Mouse (Mus musculus): ENCODE measurements around the gene Serac1. TPM values are rescaled to one million over a fixed set of nuclear protein-coding genes. Genes with fewer than 3 reads are reported as not detected.
"Not testable (repeated sequence)": the region's sequence is repeated elsewhere in the genome, so short reads cannot be mapped to it uniquely, and the experiment has no call there.

The Serac1 gene
- polyA plus RNA-seq, 1 experiment from 2014 or later: 4.8 TPM

DNA sequence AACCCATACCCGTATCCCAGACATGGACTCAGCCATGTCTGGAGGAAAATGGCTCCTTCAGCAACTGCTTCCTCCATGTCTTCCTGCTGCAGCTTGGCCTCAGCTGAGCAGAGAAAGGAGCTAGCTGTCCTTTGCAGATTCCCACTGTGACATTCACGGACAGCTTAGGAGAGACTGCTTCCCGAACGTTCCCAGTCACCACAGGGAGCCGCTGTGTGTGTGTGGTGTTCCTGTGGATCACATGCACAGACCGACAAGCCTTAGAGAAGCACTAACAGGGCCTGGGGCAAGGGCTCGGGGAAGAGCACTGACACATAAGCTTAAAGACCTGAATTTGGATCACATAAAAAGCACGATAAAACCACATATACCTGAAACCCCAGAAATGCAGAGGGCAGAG lies 43.9 kb downstream of the Serac1 start:
- TF ChIP-seq CTCF (IDR thresholded peaks at IDR 0.05; ENCODE audit: low read depth): no peak
- DNase-seq (no peak), ATAC-seq (ENCODE audit: insufficient read depth) (no peak)
- Histone ChIP-seq H3K9me3 (ENCODE audit: low read depth, low read length) (no peaks in the 10 kb centered on the region), H3K4me1 (ENCODE audit: insufficient read depth) (no peaks in the 10 kb centered on the region), H3K27me3 (ENCODE audit: insufficient read depth, low read length) (no peaks in the 10 kb centered on the region), H3K27ac (ENCODE audit: low read depth) (no peak overlapping the region), H3K36me3 (ENCODE audit: insufficient read depth) (no peaks in the 10 kb centered on the region), H3K9ac (no peak overlapping the region), H3K4me2 (no peak overlapping the region), H3K4me3 (ENCODE audit: low read depth, low read length) (no peak overlapping the region)
- 55% methylated on average over 8 of the region's 8 CpGs for WGBS

- 80% methylated on average over 7 of the region's 7 CpGs for WGBS
Observed at GRCm38 (mm10) chr17:6025831-6026230, 53.7 kb downstream of the Serac1 start.

GRCm38 (mm10) chr17:6021374-6021789 lies 58.2 kb downstream of the Serac1 start:
- 36% methylated on average over 5 of the region's 5 CpGs for WGBS
- H3K9ac ChIP-seq; H3K9me3 ChIP-seq (ENCODE audit: low read depth, low read length); H3K4me1 ChIP-seq (ENCODE audit: insufficient read depth); H3K4me3 ChIP-seq (ENCODE audit: low read depth, low read length); H3K4me2 ChIP-seq; H3K27me3 ChIP-seq (ENCODE audit: insufficient read depth, low read length); H3K36me3 ChIP-seq (ENCODE audit: insufficient read depth); H3K27ac ChIP-seq (ENCODE audit: low read depth): not testable (repeated sequence)
- peak; percentile 44; the same call in 1 of the 2 replicates for ATAC-seq (ENCODE audit: insufficient read depth)
- DNase-seq: peak; percentile 43

More at GRCm38 (mm10) chr17:6025831-6026230, 53.7 kb downstream of the Serac1 start:
- DNase-seq: peak; percentile 13
- Histone ChIP-seq H3K4me2 (no peak overlapping the region), H3K9me3 (ENCODE audit: low read depth, low read length) (no peaks in the 10 kb centered on the region), H3K36me3 (ENCODE audit: insufficient read depth) (peaks cover 10% of the 10 kb centered on the region; the same call in 1 of the 2 replicates), H3K27me3 (ENCODE audit: insufficient read depth, low read length) (no peaks in the 10 kb centered on the region), H3K27ac (ENCODE audit: low read depth) (no peak overlapping the region), H3K4me1 (ENCODE audit: insufficient read depth) (no peaks in the 10 kb centered on the region), H3K4me3 (ENCODE audit: low read depth, low read length) (no peak overlapping the region), H3K9ac (no peak overlapping the region)
- ATAC-seq (ENCODE audit: insufficient read depth): no peak
- TF ChIP-seq CTCF (IDR thresholded peaks at IDR 0.05; ENCODE audit: low read depth): no peak

- WGBS: 60% methylated on average over 7 of the region's 7 CpGs
- ATAC-seq (ENCODE audit: insufficient read depth) (no peak; the same call in 1 of the 2 replicates), DNase-seq (no peak)
- H3K4me1 ChIP-seq (ENCODE audit: insufficient read depth): no peaks in the 10 kb centered on the region
- no peak overlapping the region for H3K9ac ChIP-seq
- no peaks in the 10 kb centered on the region for H3K36me3 ChIP-seq (ENCODE audit: insufficient read depth)
- H3K4me3 ChIP-seq (ENCODE audit: low read depth, low read length): no peak overlapping the region
- no peak overlapping the region for H3K27ac ChIP-seq (ENCODE audit: low read depth)
- H3K4me2 ChIP-seq: no peak overlapping the region
- no peaks in the 10 kb centered on the region for H3K27me3 ChIP-seq (ENCODE audit: insufficient read depth, low read length)
- H3K9me3 ChIP-seq (ENCODE audit: low read depth, low read length): no peaks in the 10 kb centered on the region
- no peak for TF ChIP-seq CTCF (IDR thresholded peaks at IDR 0.05; ENCODE audit: low read depth)
Observed at GRCm38 (mm10) chr17:6020636-6021035, 58.9 kb downstream of the Serac1 start.

DNA sequence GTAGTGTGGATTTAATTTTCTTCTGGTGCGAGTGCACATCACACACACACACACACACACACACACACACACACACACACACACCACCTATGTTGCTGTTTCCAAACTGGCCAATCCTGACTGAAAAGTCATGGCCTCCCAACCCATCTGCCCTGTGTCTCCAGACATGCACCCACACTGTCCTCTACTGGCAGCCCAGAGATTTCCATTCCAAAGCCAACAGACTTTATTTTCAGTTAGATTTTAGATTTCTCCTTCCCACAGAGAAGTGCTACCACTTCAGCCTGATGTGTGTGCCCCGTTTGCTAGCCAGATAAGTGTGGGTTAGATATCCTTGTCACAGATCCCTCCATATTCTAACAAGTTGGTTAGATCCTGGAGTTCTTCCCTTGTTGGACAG lies 59.8 kb downstream of the Serac1 start:
- Histone ChIP-seq H3K4me2 (no peak overlapping the region), H3K9ac (no peak overlapping the region), H3K4me1 (ENCODE audit: insufficient read depth) (no peaks in the 10 kb centered on the region), H3K27me3 (ENCODE audit: insufficient read depth, low read length) (no peaks in the 10 kb centered on the region), H3K36me3 (ENCODE audit: insufficient read depth) (no peaks in the 10 kb centered on the region), H3K9me3 (ENCODE audit: low read depth, low read length) (no peaks in the 10 kb centered on the region), H3K27ac (ENCODE audit: low read depth) (no peak overlapping the region), H3K4me3 (ENCODE audit: low read depth, low read length) (no peak overlapping the region)
- 57% methylated on average over 2 of the region's 2 CpGs for WGBS
- peak; percentile 87 for TF ChIP-seq CTCF (IDR thresholded peaks at IDR 0.05; ENCODE audit: low read depth)
- ATAC-seq (ENCODE audit: insufficient read depth): no peak
- peak; percentile 60 for DNase-seq

DNA sequence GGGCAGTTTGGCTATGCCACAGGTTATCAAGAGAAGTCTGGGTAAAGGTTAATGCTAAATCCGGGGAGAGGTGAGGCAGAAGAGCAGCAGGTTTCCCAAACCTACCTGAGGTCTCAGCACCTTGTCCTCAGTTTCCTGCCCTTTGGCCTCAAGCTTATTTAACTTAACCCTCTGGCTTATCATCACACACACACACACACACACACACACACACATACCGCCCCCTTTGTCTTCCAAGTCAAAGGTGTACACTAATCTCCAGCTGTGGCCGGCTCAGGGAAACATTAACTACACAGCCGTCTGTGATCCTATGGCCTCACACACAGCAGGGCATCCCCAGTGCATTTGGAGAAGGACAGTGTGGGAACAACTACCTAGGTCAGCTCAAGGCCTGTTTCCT lies 61.2 kb downstream of the Serac1 start:
- ATAC-seq (ENCODE audit: insufficient read depth) (no peak), DNase-seq (no peak)
- H3K27me3 ChIP-seq (ENCODE audit: insufficient read depth, low read length): no peaks in the 10 kb centered on the region
- H3K4me1 ChIP-seq (ENCODE audit: insufficient read depth): no peaks in the 10 kb centered on the region
- no peak overlapping the region for H3K27ac ChIP-seq (ENCODE audit: low read depth)
- TF ChIP-seq CTCF (IDR thresholded peaks at IDR 0.05; ENCODE audit: low read depth): no peak
- no peaks in the 10 kb centered on the region for H3K36me3 ChIP-seq (ENCODE audit: insufficient read depth)
- H3K9ac ChIP-seq: no peak overlapping the region
- WGBS: 59% methylated on average over 4 of the region's 4 CpGs
- H3K9me3 ChIP-seq (ENCODE audit: low read depth, low read length): no peaks in the 10 kb centered on the region
- H3K4me2 ChIP-seq: no peak overlapping the region
- H3K4me3 ChIP-seq (ENCODE audit: low read depth, low read length): no peak overlapping the region

DNA sequence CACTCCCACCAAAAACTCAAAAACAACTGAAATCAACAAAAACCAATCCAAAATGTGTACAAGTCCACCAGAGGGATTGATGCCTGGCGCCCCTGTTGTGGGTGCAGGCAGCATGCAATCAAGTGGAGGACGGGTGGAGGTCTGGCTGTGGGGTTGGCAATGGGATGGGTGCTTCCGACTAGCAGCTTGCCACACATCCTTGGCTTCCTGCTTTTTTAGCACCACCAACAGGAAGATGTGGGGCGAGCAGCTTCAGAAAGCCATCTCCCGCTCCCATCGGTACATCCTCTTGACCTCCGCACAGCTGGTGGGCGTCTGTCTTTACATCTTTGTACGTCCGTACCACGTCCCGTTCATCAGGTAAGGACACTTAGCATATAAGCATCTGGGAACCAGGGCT lies 62.3 kb downstream of the Serac1 start:
- no peaks in the 10 kb centered on the region for H3K36me3 ChIP-seq (ENCODE audit: insufficient read depth)
- no peak overlapping the region for H3K4me2 ChIP-seq
- H3K9me3 ChIP-seq (ENCODE audit: low read depth, low read length): no peaks in the 10 kb centered on the region
- no peak overlapping the region for H3K9ac ChIP-seq
- H3K27ac ChIP-seq (ENCODE audit: low read depth): 0 out of 2 replicates have a peak overlapping the region, but pooled peaks have one; percentile 51
- ATAC-seq (ENCODE audit: insufficient read depth): no peak
- H3K27me3 ChIP-seq (ENCODE audit: insufficient read depth, low read length): no peaks in the 10 kb centered on the region
- no peak overlapping the region for H3K4me3 ChIP-seq (ENCODE audit: low read depth, low read length)
- peak; percentile 22; the same call in 1 of the 2 replicates for TF ChIP-seq CTCF (IDR thresholded peaks at IDR 0.05; ENCODE audit: low read depth)
- DNase-seq: no peak
- 62% methylated on average over 12 of the region's 12 CpGs for whole genome bisulfite sequencing
- H3K4me1 ChIP-seq (ENCODE audit: insufficient read depth): no peaks in the 10 kb centered on the region

Measured in lung, embryonic 14.5 days (tissue).